Mouse (Mus musculus) adrenal gland, postnatal 14 days (tissue): ENCODE data around the gene Wdr59. TPM values are rescaled to one million over a fixed set of nuclear protein-coding genes. Genes with fewer than 3 reads are reported as not detected.

Experiments used
- DNase-seq: peaks from one replicate; pipeline ENCODE4 v3.0.0; 2021; ENCODE audit warnings: mixed read lengths
- long read RNA-seq, 2 experiments: library from polyadenylated mRNA; stranded (forward); transcript quantifications; one replicate each; pipeline ENCODE4 v2.0.0; 2021
- total RNA-seq: library from RNA; stranded (reverse); gene quantifications from 2 replicates; pipeline ENCODE4 v1.2.3, GENCODE M21; 2021

Wdr59 gene
- 12.0 and 15.4 TPM in 2 replicates for total RNA-seq
- long read RNA-seq, experiment 1, full-length matches to known transcripts = 1 of 4 reads
- long read RNA-seq, experiment 1, partial matches to known transcripts = 2 of 4 reads
- long read RNA-seq, experiment 1, other reads (novel, unspliced or antisense) = 1 of 4 reads
- long read RNA-seq, experiment 2, full-length matches to known transcripts = 2 of 11 reads
- long read RNA-seq, experiment 2, partial matches to known transcripts = 5 of 11 reads
- long read RNA-seq, experiment 2, other reads (novel, unspliced or antisense) = 4 of 11 reads

GRCm38 (mm10) chr8:111521713-111522429 lies at the start of gene Wdr59:
TSS of gene Wdr59 (minus strand) at chr8:111522092.
- DNase-seq = peak; percentile 98

- DNase-seq = no peak
Observed at GRCm38 (mm10) chr8:111571661-111572060, 49.8 kb upstream of the Wdr59 start.

DNA sequence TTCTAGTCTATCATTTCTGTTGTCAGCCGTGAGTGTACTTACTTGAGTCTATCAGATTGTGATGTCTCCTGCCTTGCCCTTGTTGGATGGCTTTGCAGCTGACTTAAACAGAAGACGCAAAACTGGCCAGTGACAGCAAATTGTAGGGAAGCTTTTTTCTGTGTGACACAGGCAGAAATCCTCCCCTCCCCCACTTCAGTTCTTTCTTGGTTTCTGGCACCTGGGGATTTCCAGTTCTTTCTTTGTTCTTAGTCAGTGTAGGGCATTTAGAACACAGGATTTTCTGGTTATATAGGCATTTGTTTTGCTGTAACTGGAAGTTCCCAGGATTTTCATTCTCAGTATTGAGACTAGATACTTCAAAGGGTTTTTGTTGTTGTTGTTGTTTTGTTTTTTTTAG lies 48.5 kb upstream of the Wdr59 start:
- no peak for DNase-seq

- DNase-seq = no peak
Observed at GRCm38 (mm10) chr8:111569926-111570325, 48.0 kb upstream of the Wdr59 start.

- DNase-seq = no peak
Observed at GRCm38 (mm10) chr8:111568029-111568428, 46.1 kb upstream of the Wdr59 start.

DNA sequence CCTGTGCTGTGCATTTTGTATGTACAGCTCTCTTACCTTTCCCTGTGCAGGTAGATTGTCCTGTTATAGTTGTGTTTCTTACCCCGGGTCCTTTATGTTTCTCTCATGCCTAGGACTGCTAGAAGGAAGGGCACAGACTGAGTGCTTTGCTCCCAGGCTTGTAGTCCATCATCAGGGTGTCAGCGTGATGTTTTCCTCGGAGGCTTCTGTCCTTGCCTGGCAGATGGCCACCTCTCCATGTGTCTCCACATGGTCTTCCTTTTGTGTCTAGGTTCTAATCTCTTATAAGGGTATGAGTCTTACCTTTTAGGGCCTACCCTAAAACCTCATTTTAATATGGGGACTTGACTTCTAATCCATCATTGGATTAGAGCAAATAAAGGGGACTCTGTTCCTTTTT lies 45.7 kb upstream of the Wdr59 start:
- DNase-seq = no peak

DNA sequence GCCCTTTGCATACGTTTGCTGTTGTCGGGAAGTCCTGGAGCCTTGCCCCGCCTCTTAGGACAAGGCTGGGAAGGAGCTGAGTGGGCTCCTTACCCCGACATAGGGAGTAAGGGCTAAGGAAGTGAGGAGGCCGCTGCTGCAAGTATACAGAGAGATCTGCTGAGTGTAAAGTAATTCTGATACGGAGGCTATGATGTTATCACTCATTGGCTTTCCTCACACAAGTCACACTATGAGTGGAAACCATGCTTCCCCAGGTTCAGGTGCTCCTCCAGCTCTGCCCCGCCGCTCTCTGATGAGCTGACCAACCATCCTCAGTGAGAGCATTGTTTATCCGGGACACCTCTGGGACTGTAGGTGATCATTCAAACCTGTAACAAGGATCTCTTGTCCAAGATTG lies 44.4 kb upstream of the Wdr59 start:
- DNase-seq = no peak

GRCm38 (mm10) chr8:111565784-111566191 lies 43.9 kb upstream of the Wdr59 start:
- DNase-seq = no peak

DNA sequence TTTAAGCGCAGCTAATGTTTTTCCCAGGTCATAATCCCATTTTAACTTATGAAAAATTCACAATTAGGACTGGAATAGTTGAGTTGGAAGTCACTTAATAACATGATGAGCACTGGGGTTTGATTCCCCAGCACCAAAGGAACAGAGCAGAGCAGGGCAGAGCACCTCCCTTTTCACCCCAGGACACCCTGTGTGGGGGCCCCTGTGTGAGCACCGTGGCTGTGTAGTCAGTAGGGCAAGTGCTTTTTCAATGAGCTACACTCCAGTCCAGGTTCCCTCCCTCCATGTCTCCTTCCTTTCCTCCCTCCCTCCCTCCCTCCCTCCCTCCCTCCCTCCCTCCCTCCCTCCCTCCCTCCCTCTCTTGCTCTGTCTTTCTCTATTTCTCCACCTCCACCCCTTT lies 42.2 kb upstream of the Wdr59 start:
- DNase-seq = no peak

DNA sequence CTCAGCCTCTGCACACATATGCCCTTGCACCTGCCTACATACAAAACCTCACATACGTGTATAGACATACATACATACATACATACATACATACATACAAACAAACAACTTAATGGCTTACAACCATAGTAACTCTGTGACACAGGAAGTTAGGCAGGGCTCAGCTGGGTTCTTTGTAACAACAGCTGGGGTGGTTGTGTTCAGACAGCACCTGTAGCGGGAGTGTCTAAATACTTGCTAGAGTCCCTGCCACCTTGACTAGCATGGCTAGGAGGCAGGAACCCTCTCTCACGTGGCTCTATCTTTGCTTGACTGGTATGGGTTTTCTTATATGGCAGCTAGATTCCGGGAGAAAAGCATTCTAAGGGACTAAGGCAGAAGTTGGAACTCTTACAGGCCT lies 41.8 kb upstream of the Wdr59 start:
- DNase-seq = no peak

- no peak for DNase-seq
Observed at GRCm38 (mm10) chr8:111563075-111563474, 41.2 kb upstream of the Wdr59 start.

- DNase-seq = no peak
Observed at GRCm38 (mm10) chr8:111562274-111562803, 40.4 kb upstream of the Wdr59 start.

DNA sequence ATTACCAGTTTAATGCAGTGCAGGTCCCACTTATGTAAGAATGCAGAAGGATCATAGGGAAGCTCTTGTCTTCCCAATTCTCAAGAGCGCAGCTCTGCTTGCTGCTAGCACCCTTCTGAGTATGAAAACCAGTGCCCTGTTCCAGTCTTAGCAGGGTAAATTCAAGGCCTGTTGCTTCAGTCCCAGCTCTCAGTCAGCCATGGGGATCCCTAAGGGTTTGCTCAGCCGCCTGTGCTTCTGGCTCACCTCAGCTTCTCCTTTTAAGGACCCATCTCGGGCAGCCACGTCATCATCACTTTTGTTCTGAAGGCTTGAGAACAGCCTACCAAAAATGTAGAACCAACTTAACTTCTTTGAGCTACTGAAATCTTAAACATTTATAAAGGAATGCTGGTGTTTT lies 39.9 kb upstream of the Wdr59 start:
- peak; percentile 45 for DNase-seq

- DNase-seq = no peak
Observed at GRCm38 (mm10) chr8:111551511-111552130, 29.7 kb upstream of the Wdr59 start.

DNA sequence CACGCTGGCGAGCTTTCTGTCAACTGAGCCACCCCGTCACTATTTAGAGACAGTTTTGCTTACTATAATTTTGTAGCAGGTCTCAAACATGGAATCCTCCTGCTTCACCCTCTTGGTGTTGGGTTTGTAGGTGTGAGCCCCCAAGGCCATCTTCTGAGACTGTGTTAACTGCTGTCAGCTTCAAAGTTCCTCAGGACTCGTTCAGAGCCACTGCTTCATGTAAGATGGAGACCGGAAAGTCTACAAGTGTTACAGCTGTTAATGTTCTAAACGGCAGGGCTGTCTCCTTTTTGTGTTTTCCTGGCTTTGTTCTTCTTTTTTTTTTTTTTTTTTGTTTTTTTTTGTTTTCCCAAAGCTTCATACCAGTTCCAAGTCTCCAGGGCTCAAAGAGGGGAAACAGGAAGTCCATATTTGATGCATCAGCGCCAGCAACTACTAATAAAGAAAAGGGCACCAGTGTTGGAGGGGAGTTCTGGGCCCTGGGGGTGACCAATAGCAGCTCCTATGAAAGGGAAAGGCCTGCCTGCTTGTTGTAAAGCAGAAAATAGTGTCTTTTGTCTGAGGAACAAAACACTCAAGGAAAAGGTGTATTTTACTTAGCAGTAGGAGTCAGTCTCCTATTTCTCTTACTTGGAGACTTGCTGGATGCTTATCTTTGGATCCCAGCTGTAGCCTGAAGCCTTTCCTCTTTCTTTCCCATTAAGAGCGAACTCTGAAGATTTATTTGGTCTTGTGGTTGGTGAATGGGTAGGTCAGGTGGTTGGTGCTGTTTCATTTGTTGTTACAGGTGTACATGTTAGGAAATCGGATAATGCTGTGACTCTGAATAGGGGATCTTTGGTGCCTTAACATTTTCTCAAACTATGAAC lies 28.3 kb upstream of the Wdr59 start:
- no peak for DNase-seq

- no peak for DNase-seq
Observed at GRCm38 (mm10) chr8:111548201-111548600, 26.3 kb upstream of the Wdr59 start.

- DNase-seq = no peak
Observed at GRCm38 (mm10) chr8:111547144-111547543, 25.3 kb upstream of the Wdr59 start.

- no peak for DNase-seq
Observed at GRCm38 (mm10) chr8:111545406-111546156, 23.7 kb upstream of the Wdr59 start.

GRCm38 (mm10) chr8:111543712-111544380 lies 22.0 kb upstream of the Wdr59 start:
- no peak for DNase-seq

DNA sequence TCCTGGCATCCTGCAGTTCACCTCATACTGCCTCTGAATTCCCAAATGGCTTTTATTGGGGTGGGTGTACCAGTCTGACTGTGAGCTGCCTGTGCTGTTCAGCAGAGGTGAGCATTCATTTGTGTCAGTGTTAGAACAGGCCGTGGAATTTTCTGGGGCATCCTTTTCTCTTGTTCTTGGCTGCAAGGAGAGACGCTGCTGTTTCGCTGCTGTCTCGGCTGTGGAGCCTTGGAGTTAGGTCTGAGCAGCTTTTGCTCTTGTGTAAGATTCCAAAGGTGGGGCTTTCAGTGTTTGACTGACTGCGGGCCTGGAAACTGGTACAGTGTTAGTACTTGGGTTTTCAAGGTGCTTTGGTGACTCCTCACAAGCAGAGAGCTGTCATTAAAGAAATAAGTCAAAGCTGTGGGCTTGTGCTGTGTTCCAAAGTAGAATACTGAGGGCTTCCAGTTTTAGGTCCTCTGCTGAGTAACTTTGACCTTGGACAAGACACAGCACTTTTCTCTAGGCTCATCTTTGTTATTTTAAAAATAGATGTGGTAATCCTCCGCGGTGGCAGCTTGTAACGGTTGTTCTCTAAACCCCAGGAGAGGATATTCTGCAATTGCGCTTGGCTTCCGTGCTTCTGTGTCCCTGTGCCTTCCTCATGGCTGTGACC lies 17.7 kb upstream of the Wdr59 start:
- peak; percentile 62 for DNase-seq
